Mouse (Mus musculus) neural tube, embryonic 10.5 days (tissue): ENCODE results near the gene Mc3r.

Experiments used
- DNase-seq: peaks from one replicate; pipeline ENCODE4 v3.0.0-alpha.2; 2017; ENCODE audit warnings: low spot score; ENCODE audit errors: extremely low spot score

Mc3r gene

DNA sequence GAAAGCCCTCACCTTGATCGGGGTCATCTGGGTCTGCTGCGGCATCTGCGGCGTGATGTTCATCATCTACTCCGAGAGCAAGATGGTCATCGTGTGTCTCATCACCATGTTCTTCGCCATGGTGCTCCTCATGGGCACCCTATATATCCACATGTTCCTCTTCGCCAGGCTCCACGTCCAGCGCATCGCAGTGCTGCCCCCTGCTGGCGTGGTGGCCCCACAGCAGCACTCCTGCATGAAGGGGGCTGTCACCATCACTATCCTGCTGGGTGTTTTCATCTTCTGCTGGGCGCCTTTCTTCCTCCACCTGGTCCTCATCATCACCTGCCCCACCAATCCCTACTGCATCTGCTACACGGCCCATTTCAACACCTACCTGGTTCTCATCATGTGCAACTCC, 1.0 kb downstream of the Mc3r start:
- no peak for DNase-seq

DNA sequence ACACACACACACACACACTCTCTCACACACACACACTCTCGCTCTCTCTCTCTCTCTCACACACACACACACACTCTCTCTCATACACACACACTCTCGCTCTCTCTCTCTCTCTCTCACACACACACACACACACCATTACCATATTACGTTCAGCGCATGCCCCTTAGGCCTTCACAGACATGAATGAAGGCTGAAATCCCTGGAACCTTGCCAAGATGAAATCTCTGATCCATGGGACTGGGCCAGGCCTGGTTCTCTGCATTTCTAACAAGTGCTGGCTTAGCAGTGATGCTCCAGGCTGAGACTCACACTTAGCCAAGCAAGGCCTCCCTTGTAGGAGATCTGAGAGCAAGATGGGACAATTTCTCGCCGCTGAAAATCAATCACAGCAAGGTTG, 8.1 kb downstream of the Mc3r start:
- DNase-seq, result no peak

DNA sequence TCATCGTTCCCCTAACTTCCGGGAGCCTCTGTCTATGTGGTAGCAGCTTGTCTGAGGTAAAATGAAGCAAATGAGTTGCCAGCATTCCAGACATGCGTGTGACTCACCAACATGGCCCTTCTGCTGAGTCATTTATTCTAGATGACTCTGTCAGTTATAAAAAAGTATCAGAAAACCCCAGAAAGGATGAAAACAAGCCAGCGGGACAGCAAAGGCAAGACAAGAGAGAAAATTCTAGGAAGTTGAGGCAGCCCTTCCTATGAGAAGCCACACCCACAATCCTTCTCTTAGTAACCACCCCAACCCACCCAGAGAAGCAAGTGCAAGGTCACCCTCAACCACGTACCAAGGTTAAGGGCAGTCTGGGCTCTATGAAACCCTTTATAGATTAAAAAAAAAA, 8.7 kb downstream of the Mc3r start:
- no peak for DNase-seq

DNA sequence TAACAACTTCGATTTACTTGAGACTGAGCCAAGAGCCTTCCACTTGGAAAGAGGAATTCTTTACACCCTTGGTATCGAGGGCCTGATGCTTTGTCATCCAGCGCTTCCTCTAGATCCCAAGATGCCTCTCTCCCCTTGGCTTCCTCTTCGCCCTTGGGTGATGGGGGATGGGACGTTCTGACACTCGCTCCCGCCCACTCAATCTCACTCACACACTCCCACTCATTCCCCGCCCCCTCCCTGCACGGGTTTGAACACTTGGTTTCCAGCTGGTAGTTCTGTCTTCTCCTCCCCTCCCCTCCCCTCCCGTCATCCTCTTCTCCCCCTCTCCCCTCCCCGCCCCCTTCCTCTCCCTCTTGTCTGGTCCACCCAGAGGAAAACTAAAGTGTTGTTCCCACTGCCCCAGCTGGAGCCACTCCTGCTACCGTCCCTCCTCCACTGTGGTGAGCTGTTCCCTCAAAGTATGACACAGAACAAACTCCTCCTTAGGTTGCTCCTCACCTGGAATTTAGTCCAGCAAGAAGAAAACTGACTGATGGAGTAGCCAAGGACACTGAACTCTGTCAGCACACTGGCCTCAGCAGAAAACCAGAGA, 9.3 kb downstream of the Mc3r start:
- DNase-seq, result no peak

DNA sequence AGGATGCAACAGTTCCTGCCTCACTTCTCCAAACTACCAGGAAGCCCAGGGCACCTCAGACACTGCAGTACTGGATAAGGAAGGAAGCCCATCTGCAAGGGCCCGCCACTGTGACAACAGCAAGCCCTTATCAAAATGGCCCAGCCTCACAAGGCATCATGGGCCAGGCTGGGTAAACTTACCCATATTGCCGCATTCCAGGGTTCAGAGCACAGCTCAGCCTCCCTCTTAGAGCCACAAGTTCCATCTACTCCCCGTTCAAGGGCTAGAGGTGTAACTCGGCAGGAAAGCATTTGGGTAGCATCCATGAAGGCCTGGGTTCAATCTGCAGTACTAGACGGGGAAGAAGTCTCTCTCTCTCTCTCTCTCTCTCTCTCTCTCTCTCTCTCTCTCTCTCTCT, 11.8 kb downstream of the Mc3r start:
- no peak for DNase-seq

DNA sequence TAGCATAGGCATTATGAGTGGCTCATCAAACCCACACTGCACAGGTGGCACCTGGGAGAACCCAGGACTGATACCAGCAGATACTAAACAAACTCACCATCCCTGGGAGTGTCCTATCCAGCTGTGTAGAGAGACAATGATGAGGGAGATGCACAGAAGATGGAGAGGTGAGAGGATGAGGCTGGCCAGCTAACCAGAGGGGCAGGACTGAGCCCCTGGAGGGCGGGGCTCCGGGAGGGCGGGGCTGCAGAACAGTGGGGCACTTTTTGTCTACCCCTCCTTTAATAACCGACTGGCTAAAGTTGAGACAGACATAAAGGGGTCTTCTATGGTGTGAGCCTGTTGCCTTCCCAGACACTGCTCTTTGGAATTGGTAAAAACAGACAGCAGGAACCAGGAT, 13.1 kb downstream of the Mc3r start:
- no peak for DNase-seq

DNA sequence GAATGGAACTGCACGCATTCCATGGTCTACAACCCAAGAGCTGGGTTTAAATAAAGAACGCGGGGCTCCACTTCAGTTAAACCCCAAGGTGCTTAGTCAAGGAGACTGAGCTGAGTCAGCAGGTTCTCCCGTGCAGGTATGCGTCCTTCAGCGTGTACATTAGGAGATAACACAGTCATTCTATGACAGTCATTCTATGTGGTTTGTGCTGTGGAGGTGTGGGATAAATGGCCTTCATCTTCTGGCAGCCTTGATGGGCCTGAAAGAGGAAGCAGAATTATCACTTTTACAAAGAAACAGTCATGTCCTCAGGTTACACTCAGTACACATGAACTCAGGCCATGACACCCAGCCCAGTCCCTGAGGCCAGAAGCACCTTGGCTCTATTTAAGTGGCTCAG, 14.9 kb downstream of the Mc3r start:
- DNase-seq, result no peak

DNA sequence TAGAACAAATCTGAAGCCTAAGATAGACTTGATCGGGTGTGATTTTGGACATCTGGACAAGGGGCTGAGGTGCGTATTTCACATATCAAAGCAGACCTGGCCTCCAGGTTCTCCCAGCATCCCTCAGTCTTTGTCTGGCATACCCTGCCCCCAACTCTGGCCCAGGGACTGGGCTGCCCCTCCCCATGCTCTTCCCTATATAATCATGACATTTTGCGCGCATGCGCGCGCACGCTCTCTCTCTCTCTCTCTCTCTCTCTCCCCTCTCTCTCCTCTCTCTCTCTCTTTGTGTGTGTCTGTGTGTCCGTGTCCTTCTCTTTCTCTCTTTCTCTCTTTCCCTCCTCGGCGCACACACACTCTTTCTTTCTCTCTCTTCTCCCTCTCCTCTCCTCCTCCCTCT, 21.6 kb downstream of the Mc3r start:
- no peak for DNase-seq

DNA sequence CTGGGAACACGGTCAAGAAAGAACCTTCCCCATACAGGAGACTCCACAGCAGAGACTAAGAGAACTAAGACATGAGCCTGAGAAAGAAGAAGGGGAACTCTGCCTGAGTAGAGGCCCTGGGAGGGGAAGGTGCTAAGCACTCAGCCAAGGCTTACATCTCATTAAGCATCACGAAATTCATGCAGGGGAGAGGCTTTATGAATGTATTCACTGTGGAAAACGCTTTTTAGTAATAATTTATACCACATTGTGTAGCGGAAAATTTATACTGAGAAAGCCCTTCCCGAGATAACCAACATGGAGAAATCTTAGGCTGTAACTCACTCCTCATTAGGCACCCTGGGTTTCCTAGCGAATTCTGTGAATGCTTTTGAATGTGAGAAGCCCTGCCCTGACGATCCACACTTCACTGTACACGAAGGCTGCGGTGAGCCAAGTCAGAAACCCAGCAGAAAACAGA, 22.2 kb downstream of the Mc3r start:
- DNase-seq, result no peak

DNA sequence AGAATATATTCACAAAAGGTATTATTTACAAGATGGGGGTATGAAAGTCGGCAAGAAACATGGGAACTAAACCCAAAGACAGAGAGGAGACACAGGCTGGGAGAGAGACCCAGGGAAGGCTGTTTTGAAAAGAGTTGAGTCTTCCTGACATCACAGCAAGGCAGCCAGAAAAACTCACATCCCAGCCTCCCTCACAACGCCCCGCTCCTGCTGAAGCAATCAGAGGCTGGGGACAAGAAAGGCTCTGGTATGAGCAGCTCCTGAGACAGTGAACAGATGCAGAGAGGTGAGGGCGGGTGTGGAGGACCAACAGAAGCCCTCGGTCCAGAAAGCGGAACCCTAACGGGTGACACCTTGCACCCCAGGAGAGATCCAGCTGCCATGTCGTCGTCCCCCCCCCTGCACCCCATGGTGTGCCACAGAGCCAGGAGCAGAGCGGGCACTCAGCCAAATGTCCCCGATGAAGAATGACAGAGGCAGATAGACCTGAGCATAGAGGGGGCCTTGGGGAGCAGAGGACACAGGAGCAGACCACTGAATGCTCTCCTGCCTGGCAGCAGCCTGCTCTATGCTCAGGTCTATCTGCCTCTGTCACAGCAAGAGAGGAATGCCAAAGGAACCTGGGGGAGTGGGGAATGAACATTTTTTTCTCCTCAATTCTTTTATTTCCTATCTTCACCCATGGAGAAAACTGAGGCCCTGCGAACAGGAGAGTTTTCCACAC, 22.8 kb downstream of the Mc3r start:
- no peak for DNase-seq

DNA sequence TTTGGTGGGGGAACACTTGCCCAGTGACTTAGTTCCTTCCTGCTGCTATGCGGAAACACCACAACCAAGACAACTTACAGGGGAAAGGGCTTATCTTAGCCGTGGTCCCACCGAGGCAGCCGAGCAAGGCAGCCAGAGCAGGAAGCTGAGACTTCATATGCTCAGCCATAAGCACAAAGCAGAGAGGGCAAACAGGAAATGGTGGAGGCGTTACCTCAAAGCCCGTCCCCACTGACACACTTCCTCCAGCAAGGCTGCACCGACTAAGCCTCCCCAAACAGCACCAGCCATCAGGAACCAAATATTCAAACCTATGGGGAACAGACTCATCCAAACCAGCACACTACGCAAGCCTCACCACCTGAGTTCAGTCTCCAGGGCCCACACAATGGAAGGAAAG, 26.4 kb downstream of the Mc3r start:
- no peak for DNase-seq

DNA sequence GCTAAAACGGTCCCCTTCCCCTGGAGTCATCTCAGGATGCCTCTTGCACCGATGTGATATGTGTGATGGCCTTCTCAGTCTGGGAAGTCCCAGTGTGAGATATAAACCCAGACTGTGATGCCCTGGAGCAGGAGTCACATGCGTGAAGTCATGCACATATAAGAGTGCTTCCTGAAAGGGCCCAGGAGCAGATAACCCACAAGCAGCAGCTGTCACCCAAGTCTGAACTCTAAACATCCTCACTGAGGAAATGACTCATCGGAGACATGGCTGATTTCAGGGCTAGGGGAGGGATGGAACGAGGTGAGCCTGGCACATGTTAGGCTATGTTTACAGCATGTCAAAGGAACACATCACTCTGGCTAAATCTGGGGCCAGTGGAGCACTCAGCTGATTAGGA, 27.9 kb downstream of the Mc3r start:
- DNase-seq, result no peak

DNA sequence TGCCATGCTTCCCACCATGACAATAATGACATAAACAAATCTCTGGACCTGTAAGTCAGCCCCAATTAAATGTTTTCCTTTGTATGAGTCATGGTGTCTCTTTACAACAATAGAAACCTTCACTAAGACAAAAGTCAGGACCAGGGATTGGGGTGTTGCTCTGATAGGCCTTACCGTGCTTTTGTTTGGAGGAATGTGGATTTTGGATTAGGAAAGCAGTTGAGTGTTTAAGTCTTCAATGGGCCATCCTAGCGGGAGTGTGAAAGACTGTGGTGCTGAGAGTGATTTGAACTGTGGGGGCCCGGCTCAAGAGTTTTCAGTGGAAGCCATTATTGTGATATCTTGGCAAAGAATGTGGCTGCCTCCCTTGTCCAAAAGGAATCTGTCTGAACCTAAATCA, 30.7 kb downstream of the Mc3r start:
- no peak for DNase-seq

DNA sequence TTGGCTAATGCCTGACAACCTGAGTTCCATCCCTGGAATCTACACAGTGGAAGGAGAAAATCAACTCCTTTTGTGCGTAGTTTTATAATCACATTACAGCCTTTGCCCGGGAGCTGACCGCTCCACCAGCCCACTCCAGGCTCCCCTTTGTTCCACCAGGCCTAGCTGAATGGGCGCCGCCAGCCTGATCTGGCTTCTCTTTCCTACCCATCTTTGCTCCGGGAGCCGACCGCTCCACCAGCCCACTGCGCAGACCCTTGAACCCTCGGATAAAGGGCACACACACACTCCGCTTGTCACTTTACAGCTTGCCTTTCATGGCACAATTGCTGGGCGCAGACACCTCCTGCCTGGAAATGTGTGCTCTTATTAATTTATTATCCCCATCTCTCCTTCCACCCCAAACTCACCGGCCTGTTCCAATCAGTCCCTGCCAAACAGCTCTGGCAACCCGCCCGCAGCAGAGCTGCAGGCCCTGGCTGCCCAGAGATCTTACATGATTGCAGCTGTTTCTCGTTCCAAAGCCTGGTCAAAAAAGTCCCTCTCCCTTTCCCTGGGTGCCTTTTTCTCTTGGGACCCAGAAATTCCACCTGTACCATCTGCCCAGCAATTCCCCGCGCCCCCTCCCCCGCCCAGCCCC, 33.9 kb downstream of the Mc3r start:
- no peak for DNase-seq

DNA sequence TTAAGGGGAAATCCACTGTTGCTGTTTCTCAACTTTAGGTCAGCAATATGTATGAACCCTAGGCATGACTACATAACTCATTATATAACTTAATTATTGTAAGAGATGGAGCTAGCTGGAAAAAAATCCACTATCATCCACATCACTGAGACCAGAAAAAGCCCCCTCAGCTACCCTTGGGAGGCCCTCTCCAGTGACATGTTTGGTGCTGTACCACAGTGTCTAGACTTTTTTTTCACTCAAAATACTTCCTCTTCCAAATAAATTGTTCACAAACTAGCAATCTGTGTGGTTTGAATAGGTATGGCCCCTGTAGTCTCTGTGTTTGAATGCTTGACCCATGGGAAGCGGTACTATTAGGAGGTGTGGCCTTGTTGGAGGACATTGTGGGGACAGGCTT, 39.4 kb downstream of the Mc3r start:
- no peak for DNase-seq

DNA sequence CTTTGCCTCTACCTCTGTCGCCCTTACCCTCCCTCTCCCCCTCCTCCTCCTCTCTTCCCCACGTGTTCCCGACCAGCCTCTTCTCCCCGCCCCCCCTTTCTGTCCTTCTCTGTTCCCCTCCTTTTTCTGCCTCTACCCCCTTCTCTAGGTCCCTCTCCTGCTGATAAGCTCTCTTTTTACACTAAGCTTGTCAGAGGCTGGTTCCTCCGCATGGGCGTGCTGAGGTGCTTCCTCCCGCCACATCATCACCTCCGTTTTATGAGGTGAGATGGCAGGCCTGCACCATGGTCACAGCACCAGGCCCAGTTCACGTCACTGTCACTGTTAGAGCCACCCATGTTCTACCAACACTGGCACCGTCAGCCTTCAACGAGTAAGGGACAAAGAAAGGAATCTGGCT, 40.7 kb downstream of the Mc3r start:
- no peak for DNase-seq

DNA sequence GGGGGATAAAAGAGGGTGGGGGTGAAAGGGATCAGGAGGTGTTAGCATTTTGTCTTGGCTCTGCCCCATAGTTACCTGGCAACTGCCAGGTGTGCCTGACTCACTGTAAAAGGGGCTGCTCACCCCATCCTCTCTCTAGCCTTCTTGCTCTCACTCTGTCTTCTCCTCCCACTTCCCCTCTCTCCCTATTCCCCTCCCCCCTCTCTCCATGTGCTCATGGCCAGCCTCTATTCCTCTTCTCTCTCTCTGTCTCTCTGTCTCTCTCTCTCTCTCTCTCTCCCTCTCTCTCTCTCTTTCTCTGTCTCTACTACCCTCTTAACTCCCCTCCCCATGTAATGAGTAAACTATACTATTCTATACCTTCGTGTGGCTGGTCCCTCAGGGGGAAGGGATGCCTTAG, 41.3 kb downstream of the Mc3r start:
- DNase-seq, result no peak

DNA sequence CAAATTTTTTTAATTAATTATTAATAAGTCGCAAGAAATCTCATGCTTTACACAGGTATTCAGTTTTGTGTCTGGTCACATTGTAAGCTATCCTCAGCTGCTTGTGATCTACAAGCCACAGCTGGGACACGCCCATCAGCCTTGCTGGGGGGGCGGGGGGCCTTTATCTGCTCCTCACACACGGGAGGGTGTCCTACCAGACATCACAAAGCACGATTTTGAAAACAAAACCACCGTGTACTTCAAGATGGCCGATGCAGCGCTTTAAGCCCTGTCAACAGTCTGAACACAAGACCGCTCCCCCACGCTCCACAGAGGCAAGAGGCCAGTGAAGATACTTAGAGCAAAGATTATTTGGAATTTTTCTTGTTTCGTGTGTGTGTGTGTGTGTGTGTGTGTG, 42.2 kb downstream of the Mc3r start:
- no peak for DNase-seq

DNA sequence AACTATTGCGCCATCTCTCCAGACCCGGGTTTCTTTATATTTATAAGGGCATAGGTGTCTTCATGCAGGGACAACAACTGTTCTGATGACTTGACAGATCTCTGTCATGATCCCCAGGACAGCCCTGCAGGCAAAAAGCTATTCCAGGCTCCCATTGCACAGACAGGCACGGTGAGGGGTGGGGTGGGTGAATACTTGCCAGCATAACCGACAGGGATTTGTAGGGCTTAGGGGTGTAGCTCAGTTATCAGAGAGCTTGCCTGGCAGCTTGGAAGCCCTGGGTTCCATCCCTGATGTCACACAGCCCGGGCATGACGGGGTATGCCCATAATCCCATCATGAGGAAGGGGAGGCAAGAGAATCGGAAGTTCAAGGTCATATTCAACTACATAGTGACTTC, 42.7 kb downstream of the Mc3r start:
- DNase-seq, result no peak

DNA sequence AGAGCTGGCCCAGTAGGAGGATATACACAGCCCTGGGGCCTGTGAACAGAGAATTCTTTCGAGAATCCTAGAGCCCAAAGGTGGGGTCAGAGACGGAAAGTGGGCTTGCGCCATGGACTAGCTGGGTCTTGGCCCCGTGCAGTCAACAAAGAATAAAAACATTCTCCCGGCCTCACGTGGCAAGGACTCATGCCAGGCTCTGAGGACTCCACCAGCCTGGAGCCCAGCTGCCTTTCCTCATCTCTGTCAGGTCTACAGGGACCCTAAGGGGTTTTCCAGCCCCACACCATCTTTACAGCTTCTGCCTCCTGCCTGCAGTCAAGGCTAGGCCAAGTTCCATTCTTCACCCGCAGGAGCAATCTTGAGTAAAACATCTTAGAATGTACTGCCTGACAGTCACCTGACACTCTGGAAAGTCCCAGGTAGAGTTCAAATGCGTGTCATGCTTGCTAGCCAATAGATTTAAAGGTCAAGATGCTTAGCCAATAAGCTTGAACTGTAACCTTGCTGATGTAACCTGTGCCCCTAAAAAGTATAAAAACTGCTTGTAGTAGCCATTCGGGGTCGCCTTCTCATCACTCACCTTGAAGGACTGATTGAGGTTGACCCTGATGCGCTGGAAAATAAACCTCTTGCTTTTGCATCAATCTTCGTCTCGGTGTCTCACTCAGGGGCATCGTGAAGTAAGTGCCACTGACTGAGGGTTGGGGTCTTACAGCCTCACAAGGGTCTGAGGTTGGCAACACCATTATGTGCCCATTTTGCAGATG, 43.6 kb downstream of the Mc3r start:
- DNase-seq, result no peak

DNA sequence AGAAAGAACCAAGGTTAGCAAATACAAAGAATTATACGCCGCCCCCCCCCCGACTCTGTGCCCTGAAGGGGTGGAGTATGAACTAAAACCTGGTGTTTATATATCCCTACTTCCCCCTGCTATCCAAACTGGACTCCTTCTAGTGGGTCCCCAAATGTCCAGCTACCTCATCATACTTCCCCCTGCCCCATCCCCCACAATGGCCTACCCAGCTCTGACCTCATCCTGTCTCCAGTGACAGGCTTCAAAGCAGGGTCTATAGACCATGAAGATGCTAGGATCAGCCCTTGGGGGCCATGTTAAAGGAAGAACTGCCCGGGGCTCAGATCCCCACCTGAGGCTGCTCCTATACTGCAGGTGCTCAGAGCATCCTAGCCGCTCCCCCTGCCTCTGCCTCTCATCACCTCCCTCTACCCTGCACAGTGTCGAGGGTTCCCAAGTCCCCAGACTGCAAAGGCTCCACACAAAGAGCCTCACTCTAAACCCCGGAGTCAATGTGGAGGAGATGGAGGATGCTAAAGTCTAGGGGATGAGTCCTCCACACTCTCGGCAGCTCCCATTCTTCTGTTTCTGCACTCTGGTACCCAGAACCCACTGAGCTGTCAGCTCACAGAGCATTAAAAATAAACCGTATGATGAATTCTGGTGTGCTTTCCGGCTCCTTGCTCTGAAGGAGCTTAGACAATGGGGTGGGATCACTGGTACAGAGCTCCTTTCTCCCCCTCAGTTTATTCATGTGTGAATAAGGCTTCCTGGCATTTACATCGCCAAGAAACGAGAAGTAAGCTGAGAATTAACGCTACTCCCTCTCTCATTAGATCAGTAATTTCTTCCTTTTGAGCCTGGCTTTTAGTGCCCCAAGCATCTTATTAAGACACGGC, 44.5 kb downstream of the Mc3r start:
- DNase-seq, result no peak
